In genomic region chr6:89659692-89660423, GRCm38 (mm10) we compare ENCODE assay signal across 9 mouse cellular contexts. TPM values are rescaled to one million over a fixed set of nuclear protein-coding genes. Genes with fewer than 3 reads are reported as not detected.
A peak's percentile ranks its signal among the peaks of the same experiment; 100 is the strongest.
DNase-seq lines count a peak whose midpoint lies in the region; ATAC-seq and TF ChIP-seq lines count a peak whose summit lies in the region.
"Had no signal": no experiment of that assay in that cellular context is flagged by ENCODE, and none has a peak within 500 bp of the region (broad histone marks: within the 10 kb centered on the region; RNA-seq: fewer than 3 reads in every experiment).

No protein-coding gene starts in this region.

- peak; percentile 84 for TF ChIP-seq CTCF in liver, adult 2 months (IDR thresholded peaks at IDR 0.05; ENCODE audit: low read depth, low read length)
- peak; percentile 74 for TF ChIP-seq CTCF in kidney, postnatal 0 days (IDR thresholded peaks at IDR 0.05; ENCODE audit: low read depth)

- H3K27ac ChIP-seq in liver, adult 2 months (replicated peaks; ENCODE audit: insufficient read depth, low read depth, low read length), result no peak overlapping the region
- no peak overlapping the region for H3K27ac ChIP-seq in liver, embryonic 11.5 days (ENCODE audit: low read depth, low read length)
- no peak overlapping the region for H3K27ac ChIP-seq in kidney, postnatal 0 days
- H3K27ac ChIP-seq: macrophage had no signal

- TF ChIP-seq POLR2A in liver, adult 2 months (IDR thresholded peaks at IDR 0.05; ENCODE audit: extremely low read depth, insufficient read depth, low read length), result no peak

- DNase-seq in adrenal gland, postnatal 10 days, result peak; percentile 40
- no peak for DNase-seq in adrenal gland, postnatal 4 days (ENCODE audit: low spot score in 2 of 2)
- DNase-seq in liver, adult 2 months (ENCODE audit: extremely low read depth, low read depth, low spot score), result peak; percentile 23
- no peak for DNase-seq in liver, embryonic 11.5 days (ENCODE audit: low spot score)
- peak; percentile 52 for DNase-seq in embryo, embryonic 11 days
- peak; percentile 58 for DNase-seq in kidney, postnatal 0 days (ENCODE audit: low spot score)
- DNase-seq in natural killer cell, adult 2 months (ENCODE audit: low spot score in 2 of 2), result no peak

- no peaks in the 10 kb centered on the region for H3K27me3 ChIP-seq in liver, adult 2 months (ENCODE audit: control insufficient read depth, insufficient read depth, low read length)
- H3K27me3 ChIP-seq in liver, embryonic 11.5 days (replicated peaks; ENCODE audit: control insufficient read depth, insufficient read depth, low read length), result no peaks in the 10 kb centered on the region
- H3K27me3 ChIP-seq in kidney, postnatal 0 days (ENCODE audit: insufficient read depth, low read length), result no peaks in the 10 kb centered on the region

- no peak overlapping the region for H3K9ac ChIP-seq in liver, adult 2 months (ENCODE audit: low read depth, low read length)
- H3K9ac ChIP-seq in liver, embryonic 11.5 days (ENCODE audit: low read depth, low read length), result no peak overlapping the region
- H3K9ac ChIP-seq in kidney, postnatal 0 days (ENCODE audit: low read depth, low read length), result no peak overlapping the region

- no peak overlapping the region for H3K4me3 ChIP-seq in liver, adult 2 months (ENCODE audit: insufficient read depth, low read depth, low read length)
- no peak overlapping the region for H3K4me3 ChIP-seq in liver, embryonic 11.5 days (ENCODE audit: low read depth, low read length)
- H3K4me3 ChIP-seq in kidney, postnatal 0 days (replicated peaks; ENCODE audit: low read depth, low read length), result no peak overlapping the region

- H3K79me2 ChIP-seq in liver, adult 2 months (ENCODE audit: control insufficient read depth, insufficient read depth, low read length), result no peaks in the 10 kb centered on the region

- peaks cover 4% of the 10 kb centered on the region; the same call in 1 of the 2 replicates for H3K36me3 ChIP-seq in liver, adult 2 months (ENCODE audit: control insufficient read depth, insufficient read depth, low read length)
- no peaks in the 10 kb centered on the region for H3K36me3 ChIP-seq in liver, embryonic 11.5 days (ENCODE audit: control insufficient read depth, insufficient read depth, low read length)
- 0 out of 2 replicates have a peak, but pooled peaks cover 10% of the 10 kb centered on the region for H3K36me3 ChIP-seq in kidney, postnatal 0 days (ENCODE audit: insufficient read depth, low read length)

- H3K9me3 ChIP-seq in liver, embryonic 11.5 days (ENCODE audit: control insufficient read depth, low read length), result no peaks in the 10 kb centered on the region
- no peaks in the 10 kb centered on the region for H3K9me3 ChIP-seq in kidney, postnatal 0 days (replicated peaks; ENCODE audit: low read length)

- H3K4me2 ChIP-seq in liver, embryonic 11.5 days, result no peak overlapping the region
- H3K4me2 ChIP-seq in kidney, postnatal 0 days (ENCODE audit: low read length), result no peak overlapping the region

- no peaks in the 10 kb centered on the region for H3K4me1 ChIP-seq in liver, adult 2 months (ENCODE audit: control insufficient read depth, insufficient read depth, low read length)
- H3K4me1 ChIP-seq in liver, embryonic 11.5 days (replicated peaks; ENCODE audit: control insufficient read depth, insufficient read depth, low read length), result no peaks in the 10 kb centered on the region
- H3K4me1 ChIP-seq in kidney, postnatal 0 days (replicated peaks; ENCODE audit: insufficient read depth, low read length), result no peaks in the 10 kb centered on the region

- WGBS in liver, adult 2 months, result 44% methylated on average over 7 of the region's 7 CpGs
- 29% methylated on average over 7 of the region's 7 CpGs for WGBS in liver, embryonic 11.5 days
- WGBS in kidney, postnatal 0 days, result 31% methylated on average over 7 of the region's 7 CpGs

- ATAC-seq in liver, embryonic 11.5 days (replicated peaks; ENCODE audit: low FRiP score), result no peak
- no peak for ATAC-seq in kidney, postnatal 0 days (replicated peaks; ENCODE audit: low FRiP score, low read depth)
- 0 out of 2 replicates have a peak, but pooled peaks have one; percentile 23 for ATAC-seq in megakaryocyte-erythroid progenitor cell, adult 5-6 weeks (replicated peaks; ENCODE audit: low FRiP score, low TSS enrichment, poor library complexity, severe bottlenecking)

RNA-seq across cellular contexts. Expression of gene Txnrd3, which starts 16.1 kb away (rescaled TPM):
- total RNA-seq in adrenal gland, postnatal 10 days (2021), result 10 to 100 TPM; 14.4 TPM
- total RNA-seq in adrenal gland, postnatal 4 days (2021), result 10 to 100 TPM; 17.6 to 18.1 TPM
- 5.6 and 6.4 TPM in 2 replicates for total RNA-seq in liver, adult 2 months (2014; rRNA removed)
- 4.8 and 5.7 TPM in 2 replicates for polyA plus RNA-seq in liver, adult 2 months (2012; rRNA removed)
- 10.0 and 11.2 TPM in 2 replicates for polyA plus RNA-seq in liver, embryonic 11.5 days (2014; fragmentation: Nextera tagmentation; extraction: Ambion mirVana)
- polyA plus RNA-seq in kidney, postnatal 0 days (2015; fragmentation: Nextera tagmentation; extraction: Ambion mirVana), result 27.9 and 29.2 TPM in 2 replicates
- total RNA-seq in megakaryocyte-erythroid progenitor cell, adult 5-6 weeks (2014; fragmentation: Nextera tagmentation), result 11.1 and 12.3 TPM in 2 replicates
- total RNA-seq in megakaryocyte-erythroid progenitor cell, adult 5-6 weeks (2017), result 21.6 and 22.8 TPM in 2 replicates

RNA-seq across cellular contexts. Expression of gene Vmn1r40, which starts 47.5 kb away (rescaled TPM):
- not detected for total RNA-seq in adrenal gland, postnatal 10 days (2021)
- total RNA-seq in adrenal gland, postnatal 4 days (2021), result not detected
- total RNA-seq in liver, adult 2 months (2014; rRNA removed), result not detected in 2 replicates
- not detected in 2 replicates for polyA plus RNA-seq in liver, adult 2 months (2012; rRNA removed)
- polyA plus RNA-seq in liver, embryonic 11.5 days (2014; fragmentation: Nextera tagmentation; extraction: Ambion mirVana), result not detected in 2 replicates
- not detected in 2 replicates for polyA plus RNA-seq in kidney, postnatal 0 days (2015; fragmentation: Nextera tagmentation; extraction: Ambion mirVana)
- total RNA-seq in megakaryocyte-erythroid progenitor cell, adult 5-6 weeks (2014; fragmentation: Nextera tagmentation), result not detected in 2 replicates
- total RNA-seq in megakaryocyte-erythroid progenitor cell, adult 5-6 weeks (2017), result not detected in 2 replicates
- polyA plus RNA-seq: macrophage had no signal

Comparison
In these comparisons a context has a peak if more than half of its experiments do, and no peak if none do; other contexts are left out.
1. DNase-seq: peak in adrenal gland, postnatal 10 days (single experiment), liver, adult 2 months (single experiment), embryo, embryonic 11 days (single experiment) and kidney, postnatal 0 days (single experiment); none in adrenal gland, postnatal 4 days (0 of 2), liver, embryonic 11.5 days (single experiment) and natural killer cell, adult 2 months (0 of 2).